Mouse (Mus musculus) CH12.LX (cell line): ENCODE data around the gene Ntrk2.

ENCODE experiments used
- CHD1 ChIP-seq: IDR thresholded peaks from 2 replicates; pipeline ENCODE4 v1.6.1; 2012; ENCODE audit warnings: low read depth, low read length, improper control_type of control experiment, inconsistent platforms
- CTCF ChIP-seq, 2 experiments: IDR thresholded peaks in 1 of 2; conservative IDR thresholded peaks in 1 of 2; 2 replicates each; pipeline ENCODE4 v1.5.1; 2011 to 2012; ENCODE audit warnings: low read depth in 2 of 2, low read length in 2 of 2, improper control_type of control experiment in 1 of 2, inconsistent platforms in 1 of 2, mild to moderate bottlenecking in 1 of 2, moderate library complexity in 1 of 2
- ELF1 ChIP-seq: IDR thresholded peaks from 2 replicates; pipeline ENCODE4 v1.6.1; 2014; ENCODE audit warnings: low read depth, mild to moderate bottlenecking, inconsistent platforms, low read length, improper control_type of control experiment
- EP300 ChIP-seq: IDR thresholded peaks from 2 replicates; pipeline ENCODE4 v1.6.1; 2011; ENCODE audit warnings: low read length, improper control_type of control experiment
- HCFC1 ChIP-seq: IDR thresholded peaks from 2 replicates; pipeline ENCODE4 v1.6.1; 2012; ENCODE audit warnings: low read depth, mild to moderate bottlenecking, inconsistent platforms, low read length, improper control_type of control experiment
- MAX ChIP-seq: IDR thresholded peaks from 2 replicates; pipeline ENCODE4 v1.6.1; 2011; ENCODE audit warnings: low read length, improper control_type of control experiment
- POLR2A ChIP-seq: IDR thresholded peaks from 2 replicates; pipeline ENCODE4 v1.6.1; 2011; ENCODE audit warnings: low read depth, mild to moderate bottlenecking, improper control_type of control experiment, low read length
- RAD21 ChIP-seq: IDR thresholded peaks from 2 replicates; pipeline ENCODE4 v1.6.1; 2011; ENCODE audit warnings: low read depth, mild to moderate bottlenecking, low read length, improper control_type of control experiment, moderate library complexity
- TBP ChIP-seq: conservative IDR thresholded peaks from 2 replicates; pipeline ENCODE4 v1.6.1; 2011; ENCODE audit warnings: low read depth, low read length, improper control_type of control experiment
- USF2 ChIP-seq: conservative IDR thresholded peaks from 2 replicates; pipeline ENCODE4 v1.6.1; 2011; ENCODE audit warnings: low read depth, low read length, improper control_type of control experiment
- ZC3H11A ChIP-seq: IDR thresholded peaks from 2 replicates; pipeline ENCODE4 v1.6.1; 2012; ENCODE audit warnings: low read depth, mild to moderate bottlenecking, inconsistent platforms, low read length, improper control_type of control experiment
- ZNF384 ChIP-seq: IDR thresholded peaks from 2 replicates; pipeline ENCODE4 v1.6.1; 2012; ENCODE audit warnings: low read depth, low read length, improper control_type of control experiment, inconsistent platforms

DNA sequence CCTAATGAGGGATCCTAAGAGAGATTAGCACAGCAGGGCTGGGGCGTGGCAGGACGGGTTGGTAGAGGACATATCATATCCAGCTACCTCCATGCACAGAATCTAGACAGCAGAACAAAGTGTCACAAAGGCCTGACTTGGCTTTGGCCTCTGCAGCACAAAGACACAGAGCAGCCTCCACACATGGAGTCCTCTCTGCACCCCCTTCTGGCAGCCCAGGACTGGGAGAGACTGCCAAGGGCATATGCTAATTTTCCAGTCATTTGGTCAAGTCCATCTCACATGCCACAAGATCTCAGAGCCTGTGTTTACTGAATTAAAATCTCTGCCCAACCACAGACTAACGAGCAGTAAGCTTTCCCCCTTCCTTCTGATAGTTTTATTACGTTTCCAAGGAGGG lies 132.1 kb downstream of the Ntrk2 start:
- no peak for TF ChIP-seq EP300
- no peak for TF ChIP-seq CTCF (conservative IDR thresholded peaks at IDR 0.05 in 1 of 2, IDR thresholded peaks at IDR 0.05 in 1 of 2; ENCODE audit: low read depth in 2 of 2, low read length in 2 of 2)
- no peak for TF ChIP-seq USF2
- TF ChIP-seq RAD21 = no peak
- no peak for TF ChIP-seq POLR2A
- no peak for TF ChIP-seq CHD1
- TF ChIP-seq TBP = no peak
- no peak for TF ChIP-seq MAX
- TF ChIP-seq ZNF384 = no peak
- no peak for TF ChIP-seq HCFC1
- no peak for TF ChIP-seq ELF1
- TF ChIP-seq ZC3H11A = no peak
